Mouse (Mus musculus) intestine, postnatal 0 days (tissue): ENCODE data around the gene Hmgb1. TPM values are rescaled to one million over a fixed set of nuclear protein-coding genes. Genes with fewer than 3 reads are reported as not detected.
A peak's percentile ranks its signal among the peaks of the same experiment; 100 is the strongest.

Experiments used
- ATAC-seq: fragments of 200-750 bp; cut with Nextera tagmentation; 2 replicates; pipeline ENCODE4 v1.8.0; 2017; ENCODE audit warnings: mild to moderate bottlenecking, moderate TSS enrichment, moderate library complexity
- H3K27ac ChIP-seq: fragments of 300-500 bp; sonication (generic); 2 replicates; pipeline ENCODE4 v1.5.1; 2014; ENCODE audit warnings: mild to moderate bottlenecking, low read depth, low read length, moderate library complexity
- H3K27me3 ChIP-seq: fragments of 300-500 bp; sonication (generic); replicated peaks from 2 replicates; pipeline ENCODE4 v1.6.1; 2014; ENCODE audit warnings: low read length, mixed read lengths; ENCODE audit not compliant: control insufficient read depth, insufficient read depth
- H3K36me3 ChIP-seq: fragments of 300-500 bp; sonication (generic); 2 replicates; pipeline ENCODE4 v1.6.1; 2014; ENCODE audit warnings: mild to moderate bottlenecking, moderate library complexity; ENCODE audit not compliant: control insufficient read depth, insufficient read depth
- H3K4me1 ChIP-seq: fragments of 300-500 bp; sonication (generic); replicated peaks from 2 replicates; pipeline ENCODE4 v1.6.1; 2014; ENCODE audit warnings: antibody characterized with exemption, low read length, mixed read lengths; ENCODE audit not compliant: control insufficient read depth, insufficient read depth
- H3K4me2 ChIP-seq: fragments of 300-500 bp; sonication (generic); replicated peaks from 2 replicates; pipeline ENCODE4 v1.6.1; 2014; ENCODE audit warnings: low read depth, mild to moderate bottlenecking, moderate library complexity
- H3K4me3 ChIP-seq: fragments of 300-500 bp; sonication (generic); 2 replicates; pipeline ENCODE4 v1.5.1; 2014; ENCODE audit warnings: low read depth, low read length
- H3K9ac ChIP-seq: fragments of 300-500 bp; sonication (generic); 2 replicates; pipeline ENCODE4 v1.6.1; 2014; ENCODE audit warnings: mild to moderate bottlenecking, low read depth, low read length
- H3K9me3 ChIP-seq: fragments of 300-500 bp; sonication (generic); 2 replicates; pipeline ENCODE4 v1.6.1; 2016; ENCODE audit warnings: mixed run types; ENCODE audit not compliant: control insufficient read depth
- CTCF ChIP-seq: sonication (generic); IDR thresholded peaks from 2 replicates; pipeline ENCODE4 v1.5.1; 2016; ENCODE audit warnings: low read depth, mild to moderate bottlenecking, control low read depth, antibody characterized with exemption, moderate library complexity
- WGBS: fragments of 180-500 bp; shearing (Covaris S2); extraction: QIAGEN DNeasy Blood & Tissue Kit; methylation state at CpG from one replicate; pipeline ENCODE4 v1.1.7; 2014; 5-methylcytosine and 5-hydroxymethylcytosine counted together
- polyA plus RNA-seq: library from polyadenylated mRNA; unstranded; fragments of >200 nt; fragmentation: Nextera tagmentation; extraction: Ambion mirVana; gene quantifications from 2 replicates; pipeline ENCODE4 v1.2.1, GENCODE M21; 2015

Gene Hmgb1
- polyA plus RNA-seq, 1 experiment from 2014 or later: 516 TPM

DNA sequence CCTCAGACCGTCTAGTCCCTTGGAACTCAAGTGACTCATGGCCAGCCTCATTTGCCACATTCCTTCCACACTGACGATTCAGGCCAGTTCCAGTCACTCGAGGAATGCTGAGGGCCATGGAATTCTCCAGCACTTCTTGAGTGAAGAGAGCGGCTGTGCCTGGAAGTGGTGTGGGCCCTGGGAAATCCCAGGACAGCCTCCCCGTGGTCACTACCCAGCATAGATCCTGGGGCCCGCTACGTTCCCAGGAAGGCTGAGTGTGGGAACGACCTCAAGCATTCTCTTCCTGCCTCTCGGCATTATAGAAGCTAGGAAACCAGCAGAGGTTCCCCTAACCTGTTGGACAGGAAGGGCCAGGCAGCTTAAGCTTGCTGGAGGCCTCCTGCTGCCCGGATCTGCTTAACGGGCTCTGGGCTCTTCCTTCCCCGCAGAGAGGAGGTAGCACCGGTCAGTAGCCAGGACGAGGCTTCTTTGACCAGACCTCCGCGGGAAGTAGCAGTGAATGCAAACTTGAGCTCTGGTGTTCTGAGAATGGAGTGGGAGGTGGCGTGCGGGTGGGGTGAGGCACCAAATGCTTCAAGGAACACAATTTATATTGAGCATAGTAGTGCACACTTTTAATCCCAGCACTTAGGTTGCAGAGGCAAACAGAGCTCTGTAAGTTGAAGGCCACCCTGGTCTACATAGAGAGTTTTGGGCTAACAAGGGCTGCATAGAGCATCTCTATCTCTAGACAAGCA, 105.1 kb downstream of the Hmgb1 start:
- Histone ChIP-seq H3K4me3 (no peak overlapping the region), H3K27me3 (no peaks in the 10 kb centered on the region), H3K36me3 (no peaks in the 10 kb centered on the region), H3K4me1 (no peaks in the 10 kb centered on the region), H3K27ac (no peak overlapping the region), H3K9me3 (no peaks in the 10 kb centered on the region), H3K4me2 (peak overlapping the region; percentile 58), H3K9ac (peak overlapping the region; percentile 26; the same call in 1 of the 2 replicates)
- peak; percentile 19; the same call in 1 of the 2 replicates for TF ChIP-seq CTCF
- 14% methylated on average over 18 of the region's 18 CpGs for WGBS
- ATAC-seq: peak; percentile 31; the same call in 1 of the 2 replicates

DNA sequence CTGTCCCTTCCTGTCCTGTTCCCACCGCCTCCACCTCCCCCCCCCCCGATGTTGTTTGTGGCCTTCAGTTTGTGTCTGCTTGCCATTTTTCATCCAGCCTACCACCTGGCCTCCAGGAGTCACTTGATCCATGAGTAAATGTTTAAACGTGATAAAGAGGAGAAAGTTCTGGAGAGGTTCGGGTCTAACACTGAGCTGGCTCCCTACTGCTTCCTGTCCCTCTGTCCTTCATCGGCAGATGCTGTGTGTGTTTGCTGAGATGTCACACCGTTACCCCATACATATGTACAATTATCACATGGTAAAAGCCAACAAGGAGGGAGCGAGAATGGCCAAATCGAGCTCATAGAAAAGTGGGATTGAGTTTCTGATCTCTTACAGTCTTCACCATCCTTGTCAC, 107.2 kb downstream of the Hmgb1 start:
- no peaks in the 10 kb centered on the region for H3K4me1 ChIP-seq
- H3K9me3 ChIP-seq: no peaks in the 10 kb centered on the region
- no peaks in the 10 kb centered on the region for H3K36me3 ChIP-seq
- H3K9ac ChIP-seq: no peak overlapping the region
- H3K27me3 ChIP-seq: no peaks in the 10 kb centered on the region
- no peak overlapping the region for H3K27ac ChIP-seq
- ATAC-seq: no peak
- TF ChIP-seq CTCF: no peak
- no peak overlapping the region for H3K4me3 ChIP-seq
- 61% methylated on average over 8 of the region's 8 CpGs for WGBS
- H3K4me2 ChIP-seq: no peak overlapping the region

DNA sequence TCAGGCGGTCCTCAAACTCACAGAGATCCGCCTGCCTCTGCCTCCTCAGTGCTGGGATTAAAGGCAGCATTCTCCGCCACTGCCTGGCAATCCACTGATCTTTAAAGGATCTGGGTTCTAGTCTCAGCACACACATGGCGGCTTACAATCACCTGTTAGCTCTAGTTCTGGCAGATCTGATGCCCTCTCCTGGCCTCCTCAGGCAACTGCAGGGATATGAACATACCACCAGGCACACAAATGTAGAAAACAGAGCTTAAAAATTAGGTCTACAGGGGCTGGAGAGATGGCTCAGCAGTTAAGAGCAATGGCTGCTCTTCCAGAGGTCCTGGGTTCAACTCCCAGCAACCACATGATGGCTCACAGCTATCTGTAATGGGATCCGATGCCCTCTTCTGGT, 112.7 kb downstream of the Hmgb1 start:
- ATAC-seq: no peak
- WGBS: 97% methylated on average over 5 of the region's 5 CpGs
- H3K36me3 ChIP-seq: no peaks in the 10 kb centered on the region
- H3K4me2 ChIP-seq: no peak overlapping the region
- H3K4me1 ChIP-seq: no peaks in the 10 kb centered on the region
- no peaks in the 10 kb centered on the region for H3K9me3 ChIP-seq
- no peak overlapping the region for H3K9ac ChIP-seq
- H3K4me3 ChIP-seq: no peak overlapping the region
- peak; percentile 41 for TF ChIP-seq CTCF
- no peak overlapping the region for H3K27ac ChIP-seq
- H3K27me3 ChIP-seq: no peaks in the 10 kb centered on the region

DNA sequence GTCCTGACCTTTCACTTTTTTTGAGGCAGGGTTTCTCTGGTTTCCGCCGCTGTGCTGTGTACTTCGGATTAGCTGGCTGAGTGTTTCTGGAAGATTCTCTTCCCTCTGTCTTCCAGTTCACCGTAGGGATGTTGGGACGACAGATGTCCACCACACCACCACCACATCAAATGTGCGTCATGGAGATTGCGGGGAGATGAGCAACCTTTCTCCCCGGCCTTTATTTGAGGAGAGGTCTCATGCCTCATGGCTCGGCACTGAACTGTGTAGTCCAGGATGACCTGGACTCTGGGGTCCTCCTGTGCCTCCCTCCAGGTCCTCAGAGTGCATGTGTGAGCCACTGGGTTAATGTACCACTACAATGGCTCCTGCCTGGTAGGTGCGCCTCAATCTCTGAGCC, 115.5 kb downstream of the Hmgb1 start:
- H3K27me3 ChIP-seq: no peaks in the 10 kb centered on the region
- no peak overlapping the region for H3K9ac ChIP-seq
- H3K9me3 ChIP-seq: no peaks in the 10 kb centered on the region
- no peak overlapping the region for H3K4me3 ChIP-seq
- TF ChIP-seq CTCF: no peak
- H3K27ac ChIP-seq: no peak overlapping the region
- 91% methylated on average over 10 of the region's 10 CpGs for WGBS
- no peak for ATAC-seq
- H3K4me2 ChIP-seq: no peak overlapping the region
- H3K4me1 ChIP-seq: no peaks in the 10 kb centered on the region
- no peaks in the 10 kb centered on the region for H3K36me3 ChIP-seq

DNA sequence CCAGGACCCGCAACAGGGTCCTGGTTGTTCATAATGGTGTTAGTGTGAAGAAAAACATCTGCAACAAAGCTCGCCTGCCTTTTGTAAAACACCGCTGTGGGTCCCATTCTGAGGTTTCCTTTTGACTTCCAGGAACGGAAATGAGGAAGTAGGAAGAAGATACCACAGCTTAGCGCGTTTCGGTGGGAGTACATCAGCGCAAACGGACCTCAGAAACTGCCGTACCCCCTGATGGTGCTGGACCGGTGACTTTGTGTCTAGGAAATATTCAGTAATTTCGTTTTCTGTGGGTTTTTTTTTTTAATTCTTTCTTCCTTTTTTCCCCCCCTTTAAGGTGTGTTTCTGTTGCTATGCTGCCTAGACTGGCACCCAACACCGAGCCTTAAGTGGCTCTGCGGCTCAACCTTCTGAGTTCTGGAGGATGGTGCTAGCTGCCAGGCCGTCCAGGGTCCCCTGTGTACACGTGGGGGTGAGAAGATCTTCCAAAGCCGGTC, 116.0 kb downstream of the Hmgb1 start:
- no peak for ATAC-seq
- Histone ChIP-seq H3K4me2 (peak overlapping the region; percentile 30; the same call in 1 of the 2 replicates), H3K27me3 (no peaks in the 10 kb centered on the region), H3K36me3 (no peaks in the 10 kb centered on the region), H3K27ac (no peak overlapping the region), H3K4me3 (no peak overlapping the region), H3K4me1 (no peaks in the 10 kb centered on the region), H3K9ac (no peak overlapping the region), H3K9me3 (no peaks in the 10 kb centered on the region)
- no peak for TF ChIP-seq CTCF
- WGBS: 83% methylated on average over 17 of the region's 17 CpGs

DNA sequence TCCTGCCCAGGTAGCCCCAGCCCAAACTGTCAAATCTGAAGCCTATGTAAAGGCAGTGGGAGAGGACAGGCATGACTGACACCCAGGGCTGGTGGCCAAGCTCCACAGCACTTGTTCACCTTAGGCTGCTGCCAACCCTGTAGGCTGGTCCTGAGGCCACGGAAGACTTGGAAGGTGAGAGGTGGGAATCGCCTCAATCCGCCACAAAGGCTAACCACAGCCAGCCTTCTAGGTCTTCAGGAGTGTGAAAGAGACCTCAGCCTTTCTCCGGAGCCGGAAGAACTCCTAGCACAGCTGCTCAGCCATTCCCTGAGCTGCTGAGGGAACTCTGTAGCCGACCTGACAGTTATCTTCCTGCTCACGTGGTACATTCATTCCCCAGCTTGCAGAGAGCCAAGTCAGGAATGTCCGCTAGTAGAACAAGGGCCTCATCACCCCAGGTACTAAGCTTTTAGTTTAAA, 116.8 kb downstream of the Hmgb1 start:
- peak overlapping the region; percentile 30; the same call in 1 of the 2 replicates for H3K4me2 ChIP-seq
- no peaks in the 10 kb centered on the region for H3K27me3 ChIP-seq
- no peak for TF ChIP-seq CTCF
- no peaks in the 10 kb centered on the region for H3K9me3 ChIP-seq
- WGBS: 56% methylated on average over 8 of the region's 8 CpGs
- no peak overlapping the region for H3K9ac ChIP-seq
- H3K4me3 ChIP-seq: no peak overlapping the region
- no peaks in the 10 kb centered on the region for H3K36me3 ChIP-seq
- H3K27ac ChIP-seq: no peak overlapping the region
- H3K4me1 ChIP-seq: no peaks in the 10 kb centered on the region
- ATAC-seq: no peak
